Mouse (Mus musculus) layer of hippocampus, postnatal 14 days (tissue): ENCODE data around the gene Gmds. TPM values are rescaled to one million over a fixed set of nuclear protein-coding genes. Genes with fewer than 3 reads are reported as not detected.
A peak's percentile ranks its signal among the peaks of the same experiment; 100 is the strongest.

Source experiments
- DNase-seq, 2 experiments: peaks; one replicate each; pipeline ENCODE4 v3.0.0; 2021 to 2022; ENCODE audit warnings: low spot score in 2 of 2, mixed read lengths in 1 of 2
- total RNA-seq, 2 experiments: library from RNA; stranded (reverse); gene quantifications; 2 replicates each; pipeline ENCODE4 v1.2.3; 2021

Gmds gene
- total RNA-seq, 2 experiments from 2014 or later = 15.8 to 18.0 TPM

DNA sequence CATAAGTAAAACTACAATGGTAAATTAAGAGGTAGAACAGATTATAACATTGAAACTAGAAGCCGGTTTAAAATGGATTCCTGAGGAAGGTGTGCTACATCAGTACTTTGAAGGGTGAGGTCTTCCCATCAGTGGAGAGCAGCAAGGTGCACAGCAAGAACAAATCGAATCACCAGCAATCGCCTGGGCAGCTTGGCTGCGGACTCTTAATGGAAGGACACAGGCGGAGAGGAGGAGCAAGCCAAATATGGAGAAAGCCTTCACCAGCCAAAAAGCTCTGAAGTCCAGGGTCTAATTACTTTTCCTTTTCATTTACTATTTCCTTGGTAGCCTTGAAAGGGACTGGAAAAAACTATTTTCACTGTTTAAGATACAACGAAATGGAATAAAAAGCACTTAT is 170.7 kb downstream of the Gmds start:
- no peak for DNase-seq

GRCm38 (mm10) chr13:32165581-32165980 is 173.0 kb downstream of the Gmds start:
- no peak for DNase-seq

DNA sequence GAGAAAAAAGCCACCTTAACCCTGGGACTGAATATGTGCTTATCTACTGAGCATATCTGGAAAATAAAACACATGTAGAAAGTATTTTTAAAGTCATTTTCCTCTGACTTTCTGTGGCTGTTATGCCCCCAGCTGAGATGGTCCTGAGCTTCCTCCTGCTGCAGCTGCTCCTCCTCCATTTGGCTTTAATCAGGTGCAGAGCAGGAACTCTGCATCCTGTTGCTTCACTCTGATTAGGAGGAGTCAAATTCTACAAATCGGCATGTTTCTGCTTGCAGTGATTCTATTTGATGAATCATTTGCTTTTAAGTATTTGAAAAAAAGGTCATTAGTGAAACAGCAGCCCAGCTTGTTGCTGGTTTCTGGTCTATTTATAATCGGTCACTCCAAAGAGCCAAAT is 177.0 kb downstream of the Gmds start:
- no peak for DNase-seq

DNA sequence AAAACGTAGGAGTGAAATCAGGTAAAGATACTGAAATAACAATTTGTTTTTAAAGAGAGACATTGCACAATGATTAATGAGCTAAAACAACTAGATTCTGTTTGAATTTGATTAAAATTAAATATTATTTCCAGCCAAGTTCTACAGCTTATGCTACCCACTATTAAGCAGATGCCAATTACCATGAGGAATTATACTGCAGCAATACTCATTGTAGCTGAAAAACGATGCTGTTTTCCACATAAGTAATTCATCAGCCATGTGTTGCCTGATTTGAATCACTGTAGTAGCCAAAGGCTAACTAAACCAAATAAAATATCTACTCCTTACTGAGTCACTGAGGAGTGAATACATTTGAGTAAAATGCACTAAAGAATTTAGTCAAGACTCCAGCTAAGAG is 180.3 kb downstream of the Gmds start:
- DNase-seq = no peak

DNA sequence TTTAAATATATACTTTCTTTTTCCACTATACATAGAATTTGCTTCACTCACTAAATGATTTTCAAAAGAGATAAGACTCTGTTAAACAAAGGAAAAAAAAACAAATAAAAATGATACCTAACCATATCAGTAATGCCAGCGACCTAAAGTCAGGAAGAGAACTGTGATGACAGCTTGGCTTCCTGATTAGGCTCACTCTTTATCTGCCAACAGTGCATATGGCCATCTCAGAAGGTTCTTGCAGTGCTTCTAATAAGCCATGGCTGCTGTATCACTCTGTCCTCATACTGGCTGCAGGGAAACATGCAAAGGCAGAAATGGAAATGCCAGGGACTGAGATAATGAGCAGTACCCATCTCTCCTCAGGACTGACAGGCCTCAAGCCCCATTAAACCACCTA is 192.6 kb downstream of the Gmds start:
- DNase-seq = peak in 1 of 2 experiments; percentile 31

GRCm38 (mm10) chr13:32145179-32145578 is 193.4 kb downstream of the Gmds start:
- DNase-seq = no peak

DNA sequence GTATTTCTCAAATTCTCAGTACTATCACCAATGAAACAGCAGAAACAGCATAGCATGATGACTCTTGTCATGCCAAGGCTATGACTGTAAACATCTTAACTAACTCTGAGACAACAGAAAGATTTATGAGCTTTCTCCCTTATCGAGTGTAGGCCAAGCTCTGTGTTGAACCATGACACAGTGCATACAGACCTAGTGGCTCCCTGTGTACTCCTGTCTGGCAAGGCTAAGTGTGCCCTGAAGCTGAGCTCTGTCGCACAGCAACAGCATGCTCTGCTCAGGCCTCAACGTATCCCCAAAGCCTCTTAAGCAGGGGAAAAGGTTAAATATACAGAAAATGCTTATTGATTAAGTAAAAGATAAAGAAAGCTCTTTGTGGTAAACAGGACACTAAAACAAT is 194.9 kb downstream of the Gmds start:
- no peak for DNase-seq

- DNase-seq = no peak
Observed at GRCm38 (mm10) chr13:32134663-32135273, 203.8 kb downstream of the Gmds start.

GRCm38 (mm10) chr13:32129970-32130369 is 208.6 kb downstream of the Gmds start:
- DNase-seq = no peak

- DNase-seq = no peak
Observed at GRCm38 (mm10) chr13:32118386-32118785, 220.2 kb downstream of the Gmds start.

GRCm38 (mm10) chr13:32115468-32115867 is 223.1 kb downstream of the Gmds start:
- DNase-seq = no peak

- no peak for DNase-seq
Observed at GRCm38 (mm10) chr13:32113875-32114274, 224.7 kb downstream of the Gmds start.

DNA sequence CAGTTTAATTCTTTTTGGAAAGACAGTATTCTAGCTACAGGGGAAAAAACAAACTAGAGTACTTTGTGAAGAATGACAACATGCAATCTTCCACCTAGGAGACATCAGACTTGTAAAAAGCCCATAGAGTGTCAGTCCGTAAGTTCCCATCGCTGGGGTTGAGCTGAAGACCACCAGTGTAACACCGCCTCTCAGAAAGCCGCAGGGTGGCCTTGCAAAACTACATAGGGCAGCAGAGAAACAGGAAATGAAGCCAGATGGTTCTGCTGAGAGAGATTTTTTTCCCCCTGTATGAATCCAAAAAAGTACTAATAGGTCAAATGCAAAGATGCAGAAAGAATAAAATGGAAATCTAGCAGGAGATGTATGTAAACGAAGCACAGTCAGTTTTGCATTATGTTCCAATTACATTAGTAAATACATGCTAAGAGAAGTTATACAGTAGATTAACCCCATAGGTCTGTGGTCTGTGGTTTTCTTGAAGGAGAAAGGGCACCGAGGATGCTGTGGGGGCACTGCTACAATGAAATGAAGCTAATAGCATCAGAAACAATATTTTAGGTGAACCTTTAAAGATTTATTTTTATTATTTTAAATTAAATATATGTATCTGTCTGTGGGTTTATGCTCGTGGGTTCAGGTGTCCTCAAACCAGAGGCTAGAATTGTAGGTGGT is 250.1 kb downstream of the Gmds start:
- no peak for DNase-seq

DNA sequence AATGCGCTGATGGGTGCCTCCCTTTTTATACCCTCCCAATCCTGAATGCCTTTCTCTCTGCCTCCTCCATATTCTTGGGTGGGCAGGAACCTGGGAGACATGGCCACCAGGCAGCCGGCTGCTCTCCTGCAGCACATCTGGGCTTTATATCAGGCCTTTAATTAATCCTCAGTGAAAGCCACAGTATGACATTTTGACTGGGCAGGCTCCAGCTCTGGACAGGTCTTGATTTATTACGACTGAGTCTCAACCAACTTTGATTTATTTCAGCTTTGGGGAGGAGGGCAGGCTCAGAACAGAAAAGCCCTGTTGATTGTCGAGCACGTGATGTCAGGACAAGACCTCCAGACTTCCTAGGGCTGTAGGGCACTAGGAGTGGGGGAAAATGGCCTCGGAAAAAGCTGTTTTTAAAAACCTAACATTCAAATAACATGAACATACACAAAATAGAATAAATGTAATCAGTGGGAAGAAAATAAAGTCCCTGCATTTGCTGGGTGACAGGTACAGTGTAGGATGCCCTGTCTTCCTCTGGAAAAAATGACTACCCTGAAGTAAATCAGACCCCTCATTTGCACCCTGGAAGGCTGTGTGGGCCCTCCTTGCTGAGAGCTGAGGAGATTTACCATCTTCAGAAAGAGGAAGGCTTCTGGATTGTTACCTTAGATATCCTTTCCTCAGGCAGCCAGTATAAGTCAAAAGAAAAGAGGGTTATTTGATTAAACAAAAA is 257.9 kb downstream of the Gmds start:
- no peak for DNase-seq

DNA sequence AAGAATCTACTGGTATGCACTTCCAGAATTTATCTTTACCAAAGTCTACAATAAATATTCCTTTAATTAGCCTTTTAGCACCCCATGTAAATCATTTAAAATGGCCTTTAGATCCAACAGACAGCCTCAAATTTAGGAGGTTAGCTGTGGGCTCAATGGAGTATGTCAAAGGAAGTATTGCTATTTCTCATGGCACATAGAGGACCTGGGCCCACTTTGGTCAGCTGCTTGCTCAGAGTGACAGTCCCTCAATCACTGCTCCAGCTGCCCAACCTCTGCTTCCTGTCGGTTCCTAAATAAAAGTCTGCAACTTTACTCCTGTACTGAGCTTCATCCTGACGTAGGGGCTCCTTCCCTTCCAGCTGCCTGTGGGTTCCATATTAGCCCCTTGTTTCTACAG is 264.9 kb downstream of the Gmds start:
- no peak for DNase-seq

DNA sequence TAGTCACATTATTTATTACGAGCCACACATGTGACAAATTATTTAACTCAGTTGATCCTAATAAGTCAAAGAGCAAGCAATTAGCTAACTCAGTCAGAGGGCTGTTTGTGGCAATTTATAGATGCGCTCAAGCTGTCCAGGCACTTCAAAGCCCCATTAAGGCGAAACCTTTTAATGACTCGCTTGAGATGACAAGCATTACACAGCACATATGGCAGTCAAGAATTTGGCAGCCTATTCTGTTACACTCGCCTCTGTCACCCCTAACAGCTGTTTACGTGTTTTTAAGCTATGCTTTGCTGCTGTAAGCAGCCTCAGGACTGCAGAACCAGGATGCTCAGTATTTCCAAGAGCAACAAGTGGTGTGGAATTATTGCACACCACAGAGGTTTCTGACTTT is 283.2 kb downstream of the Gmds start:
- DNase-seq = no peak

GRCm38 (mm10) chr13:32053587-32053986 is 285.0 kb downstream of the Gmds start:
- no peak for DNase-seq

GRCm38 (mm10) chr13:32047980-32048959 is 290.3 kb downstream of the Gmds start:
- DNase-seq = no peak

GRCm38 (mm10) chr13:32046961-32047360 is 291.6 kb downstream of the Gmds start:
- DNase-seq = no peak

GRCm38 (mm10) chr13:32042748-32043147 is 295.8 kb downstream of the Gmds start:
- no peak for DNase-seq

- no peak for DNase-seq
Observed at GRCm38 (mm10) chr13:32040822-32041221, 297.7 kb downstream of the Gmds start.
